Mouse (Mus musculus) stomach, postnatal 0 days (tissue): ENCODE measurements around the gene Ppt2. TPM values are rescaled to one million over a fixed set of nuclear protein-coding genes. Genes with fewer than 3 reads are reported as not detected.
A peak's percentile ranks its signal among the peaks of the same experiment; 100 is the strongest.

Experiments used
- ATAC-seq: fragments of 200-750 bp; cut with Nextera tagmentation; 2 replicates; pipeline ENCODE4 v1.8.0; 2017; ENCODE audit not compliant: low FRiP score, low TSS enrichment
- DNase-seq: peaks from one replicate; pipeline ENCODE4 v3.0.0-alpha.2; 2016; ENCODE audit warnings: low spot score
- H3K27ac ChIP-seq: fragments of 300-500 bp; sonication (generic); replicated peaks from 2 replicates; pipeline ENCODE4 v1.5.1; 2014; ENCODE audit warnings: mild to moderate bottlenecking, control low read depth
- H3K27me3 ChIP-seq: fragments of 300-500 bp; sonication (generic); 2 replicates; pipeline ENCODE4 v1.6.1; 2014; ENCODE audit warnings: low read length; ENCODE audit not compliant: control insufficient read depth, insufficient read depth
- H3K36me3 ChIP-seq: fragments of 300-500 bp; sonication (generic); 2 replicates; pipeline ENCODE4 v1.6.1; 2014; ENCODE audit warnings: low read length, mixed read lengths; ENCODE audit not compliant: control insufficient read depth, insufficient read depth
- H3K4me1 ChIP-seq: fragments of 300-500 bp; sonication (generic); replicated peaks from 2 replicates; pipeline ENCODE4 v1.6.1; 2014; ENCODE audit warnings: antibody characterized with exemption; ENCODE audit not compliant: control insufficient read depth, insufficient read depth
- H3K4me2 ChIP-seq: fragments of 300-500 bp; sonication (generic); replicated peaks from 2 replicates; pipeline ENCODE4 v1.6.1; 2014; ENCODE audit warnings: low read depth, mild to moderate bottlenecking, control low read depth, moderate library complexity
- H3K4me3 ChIP-seq: fragments of 300-500 bp; sonication (generic); 2 replicates; pipeline ENCODE4 v1.5.1; 2014; ENCODE audit warnings: low read depth, low read length, control low read depth
- H3K9ac ChIP-seq: fragments of 300-500 bp; sonication (generic); 2 replicates; pipeline ENCODE4 v1.6.1; 2014; ENCODE audit warnings: mild to moderate bottlenecking, low read length, control low read depth, mixed read lengths
- H3K9me3 ChIP-seq: fragments of 300-500 bp; sonication (generic); 2 replicates; pipeline ENCODE4 v1.6.1; 2016; ENCODE audit warnings: low read length; ENCODE audit not compliant: control insufficient read depth
- CTCF ChIP-seq: IDR thresholded peaks from 2 replicates; pipeline ENCODE4 v1.5.1; 2016; ENCODE audit warnings: antibody characterized with exemption, low read depth, mild to moderate bottlenecking, moderate library complexity
- EP300 ChIP-seq: optimal IDR thresholded peaks from 2 replicates; pipeline ENCODE3; 2016; ENCODE audit warnings: antibody characterized with exemption
- WGBS: fragments of 180-500 bp; shearing (Covaris S2); extraction: QIAGEN DNeasy Blood & Tissue Kit; methylation state at CpG from one replicate; pipeline ENCODE4 v1.1.7; 2014; 5-methylcytosine and 5-hydroxymethylcytosine counted together
- polyA plus RNA-seq: library from polyadenylated mRNA; unstranded; fragments of >200 nt; fragmentation: Nextera tagmentation; extraction: Ambion mirVana; gene quantifications from 2 replicates; pipeline ENCODE4 v1.2.1, GENCODE M21; 2015

Gene Ppt2
- polyA plus RNA-seq, 1 experiment from 2014 or later, result 16.5 TPM

DNA sequence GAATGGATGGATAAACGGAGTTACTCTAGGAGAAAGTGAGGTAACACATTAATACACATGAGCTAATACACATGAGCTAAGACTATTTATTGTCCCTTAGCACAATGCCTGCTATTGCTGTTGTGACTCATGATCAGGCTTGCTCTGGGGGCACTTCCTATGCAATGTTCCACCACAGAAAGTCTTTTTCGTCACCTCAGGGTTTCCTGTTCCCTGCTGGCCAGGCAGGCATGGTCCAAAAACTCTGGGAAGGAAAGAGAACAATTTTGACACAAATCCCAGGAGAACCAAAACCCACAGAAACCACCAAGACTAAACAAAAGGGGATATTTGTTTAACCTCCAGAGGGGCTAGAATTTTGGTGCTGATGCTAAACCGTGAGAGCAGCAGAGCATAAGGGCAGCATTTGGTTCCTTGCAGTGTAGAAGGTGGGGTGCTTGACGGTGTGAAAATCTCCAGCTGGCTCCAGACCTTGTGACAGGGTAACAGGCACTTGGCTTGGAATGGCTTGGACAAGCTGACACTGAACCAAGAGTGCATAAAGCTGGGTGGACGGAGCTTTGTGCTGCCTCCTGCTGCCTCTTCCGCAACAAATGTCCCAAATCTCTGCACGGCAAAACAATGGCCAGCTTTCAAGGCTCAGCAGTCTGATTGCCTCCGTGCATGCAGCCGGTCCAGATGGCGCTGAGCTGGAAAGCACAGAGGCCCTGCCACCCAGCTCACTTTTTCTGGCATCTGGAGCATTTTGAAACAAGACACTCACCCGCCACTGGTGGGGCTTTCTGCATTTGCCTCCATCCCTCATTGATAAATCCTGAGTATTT is 12.7 kb upstream of the Ppt2 start:
- Histone ChIP-seq H3K9me3 (no peaks in the 10 kb centered on the region), H3K4me1 (no peaks in the 10 kb centered on the region), H3K36me3 (no peaks in the 10 kb centered on the region), H3K27me3 (no peaks in the 10 kb centered on the region), H3K9ac (0 out of 2 replicates have a peak overlapping the region, but pooled peaks have one; percentile 38), H3K4me2 (no peak overlapping the region), H3K4me3 (no peak overlapping the region), H3K27ac (peak overlapping the region; percentile 77)
- peak; percentile 62 for TF ChIP-seq CTCF
- no peak for TF ChIP-seq EP300
- DNase-seq (no peak), ATAC-seq (no peak)
- WGBS, result 14% methylated on average over 11 of the region's 11 CpGs

DNA sequence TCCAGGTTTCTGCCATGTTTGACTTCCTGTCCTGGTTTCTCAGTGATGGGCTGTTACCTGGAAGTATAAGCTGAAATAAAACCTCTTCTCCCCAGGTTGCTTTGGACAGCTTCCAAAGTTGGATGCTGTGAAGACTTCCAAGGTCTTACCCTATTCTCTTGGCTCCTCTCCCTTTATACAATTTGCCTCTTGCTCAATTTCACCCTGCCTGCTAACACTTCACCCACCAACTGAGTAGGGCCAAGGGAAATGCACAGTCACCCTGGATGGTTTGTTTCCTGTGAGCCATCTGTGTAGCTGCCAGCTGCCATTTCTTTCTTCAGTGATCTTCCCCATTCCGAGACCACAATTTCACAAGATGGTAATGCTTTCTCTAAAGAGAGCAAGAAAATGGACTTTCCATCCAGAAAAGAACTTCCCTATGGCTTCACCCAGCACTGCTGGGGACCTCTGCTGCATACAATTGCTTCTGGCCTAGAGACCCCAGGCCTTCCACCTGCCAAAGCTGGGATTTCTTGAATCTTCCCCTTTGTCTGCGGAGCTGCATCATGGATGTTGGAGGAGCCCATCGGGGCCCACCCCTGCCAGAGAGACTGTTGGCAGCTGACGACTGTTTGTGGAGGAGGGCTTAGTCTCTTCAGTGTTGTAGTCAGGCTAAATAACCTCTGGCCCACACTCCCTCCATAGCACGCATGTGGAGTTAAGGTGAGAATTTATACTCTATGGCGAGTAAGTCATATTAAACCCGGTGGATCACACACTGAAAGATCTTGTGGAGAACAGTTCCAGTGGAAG is 11.3 kb upstream of the Ppt2 start:
- DNase-seq (no peak), ATAC-seq (no peak)
- WGBS, result 84% methylated on average over 7 of the region's 7 CpGs
- Histone ChIP-seq H3K4me1 (no peaks in the 10 kb centered on the region), H3K4me3 (no peak overlapping the region), H3K27me3 (no peaks in the 10 kb centered on the region), H3K9me3 (no peaks in the 10 kb centered on the region), H3K36me3 (no peaks in the 10 kb centered on the region), H3K27ac (no peak overlapping the region), H3K4me2 (no peak overlapping the region), H3K9ac (no peak overlapping the region)
- TF ChIP-seq CTCF (no peak), EP300 (no peak)

DNA sequence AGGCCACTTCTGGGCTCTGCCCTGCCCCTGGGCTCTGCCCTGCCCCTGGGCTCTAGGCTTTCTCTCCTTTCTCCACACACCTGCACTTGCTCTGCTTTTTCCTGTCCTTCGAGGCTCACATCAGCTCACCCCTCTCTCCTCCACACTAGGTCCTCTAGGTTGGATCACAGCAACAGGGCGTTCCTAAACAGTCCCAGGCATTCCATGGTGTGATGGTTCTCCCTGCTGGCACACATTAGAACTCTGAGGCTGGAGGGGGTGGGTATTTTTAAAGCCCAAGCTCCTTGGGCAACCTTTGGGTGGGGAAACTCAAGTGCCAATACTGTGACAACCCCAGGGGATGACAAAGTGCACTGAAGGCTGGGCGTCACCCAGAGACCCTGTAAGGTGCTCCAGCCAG is 9.1 kb upstream of the Ppt2 start:
- no peak overlapping the region for H3K4me2 ChIP-seq
- no peak overlapping the region for H3K27ac ChIP-seq
- no peaks in the 10 kb centered on the region for H3K27me3 ChIP-seq
- no peaks in the 10 kb centered on the region for H3K4me1 ChIP-seq
- TF ChIP-seq CTCF (no peak), EP300 (no peak)
- H3K9me3 ChIP-seq, result no peaks in the 10 kb centered on the region
- no peak overlapping the region for H3K9ac ChIP-seq
- 59% methylated on average over 3 of the region's 3 CpGs for WGBS
- no peaks in the 10 kb centered on the region for H3K36me3 ChIP-seq
- H3K4me3 ChIP-seq, result no peak overlapping the region
- ATAC-seq (no peak), DNase-seq (no peak)

DNA sequence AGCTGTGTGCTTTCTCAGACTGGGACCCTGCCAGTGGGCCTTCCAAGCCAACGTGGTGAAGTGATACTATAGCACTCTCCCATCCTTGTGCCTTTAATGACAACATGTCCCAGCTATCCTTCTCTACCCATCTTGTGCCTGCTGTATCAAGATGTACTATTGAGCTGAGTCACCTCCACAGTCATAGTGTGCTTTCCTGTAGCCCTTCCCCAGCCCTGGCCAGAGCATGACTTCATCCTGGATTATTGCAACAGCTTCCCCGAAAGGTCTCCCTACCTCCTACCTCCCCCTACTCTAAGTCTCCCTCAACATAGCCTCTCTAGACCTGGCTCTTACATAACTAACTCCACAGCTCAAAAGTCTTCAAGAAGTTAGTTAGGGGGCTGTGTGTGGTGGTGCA is 7.4 kb upstream of the Ppt2 start:
- Histone ChIP-seq H3K4me1 (peaks cover 6% of the 10 kb centered on the region), H3K9ac (no peak overlapping the region), H3K4me3 (no peak overlapping the region), H3K27ac (no peak overlapping the region), H3K36me3 (no peaks in the 10 kb centered on the region), H3K9me3 (no peaks in the 10 kb centered on the region), H3K27me3 (no peaks in the 10 kb centered on the region), H3K4me2 (no peak overlapping the region)
- ATAC-seq, result no peak
- TF ChIP-seq EP300 (no peak), CTCF (no peak)
- no peak for DNase-seq
- 56% methylated on average over 2 of the region's 2 CpGs for WGBS

DNA sequence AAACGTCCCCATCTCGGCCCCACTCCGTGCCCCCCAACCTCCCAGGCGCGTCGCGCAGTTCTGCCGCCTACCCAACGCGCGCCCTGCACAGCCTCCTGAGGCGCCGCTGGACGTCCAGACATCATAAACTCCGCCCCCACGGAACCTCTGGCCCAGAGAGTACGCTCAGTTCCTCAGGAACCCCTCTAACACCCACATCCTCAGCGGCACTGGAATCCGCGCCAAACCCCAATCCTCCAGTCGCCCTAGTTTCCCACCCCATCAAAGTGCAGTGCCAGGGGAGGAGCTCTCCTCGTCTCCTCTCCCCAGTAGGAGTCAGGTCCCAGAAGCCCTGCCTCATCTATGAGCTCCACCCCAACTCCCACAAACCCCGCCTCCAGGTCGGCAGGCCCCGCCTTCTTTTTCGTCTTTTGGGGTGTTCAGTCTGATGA is 4.0 kb upstream of the Ppt2 start:
- WGBS, result 2% methylated on average over 25 of the region's 26 CpGs

More for the DNA sequence above, 4.0 kb upstream of the Ppt2 start:
- Histone ChIP-seq H3K4me3 (peak overlapping the region; percentile 41), H3K9ac (peak overlapping the region; percentile 55), H3K27me3 (0 out of 2 replicates have a peak, but pooled peaks cover 2% of the 10 kb centered on the region), H3K4me2 (peak overlapping the region; percentile 69), H3K36me3 (no peaks in the 10 kb centered on the region), H3K27ac (peak overlapping the region; percentile 63), H3K4me1 (peaks cover 19% of the 10 kb centered on the region), H3K9me3 (no peaks in the 10 kb centered on the region)
- no peak for TF ChIP-seq EP300
- TF ChIP-seq CTCF, result 0 out of 2 replicates have a peak, but pooled peaks have one; percentile 16
- ATAC-seq (peak; percentile 78), DNase-seq (peak; percentile 66)
